Mouse (Mus musculus): ENCODE data around the gene Ptk6. TPM values are rescaled to one million over a fixed set of nuclear protein-coding genes. Genes with fewer than 3 reads are reported as not detected.

Gene Ptk6
- total and polyA plus RNA-seq, 3 experiments = 0.05 to 0.17 (median 0.09) TPM

- no peak for DNase-seq (ENCODE audit: extremely low read depth)
- no peak overlapping the region for H3K4me3 ChIP-seq (replicated peaks in 1 of 3; ENCODE audit: low read depth in 2 of 3, low read length in 2 of 3, poor library complexity in 1 of 3)
- no peaks in the 10 kb centered on the region for H3K9me3 ChIP-seq (replicated peaks; ENCODE audit: low read length)
- no peaks in the 10 kb centered on the region for H3K79me2 ChIP-seq (replicated peaks; ENCODE audit: control insufficient read depth, extremely low read depth, insufficient read depth, poor library complexity, severe bottlenecking)
- H3K4me1 ChIP-seq (ENCODE audit: control insufficient read depth in 1 of 2, insufficient read depth in 2 of 2) = peaks cover 2 to 9% of the 10 kb centered on the region in 2 experiments; a peak in 3 of 4 replicates
- dilution Hi-C loops (cut with MboI; ENCODE audit: extremely low pct_ligation_motif_present, extremely low pct_unique_long_range_greater_than_20kb, low sequenced_read_pairs) = no loop called here
- no peak overlapping the region for H3K4me2 ChIP-seq (ENCODE audit: insufficient read depth, low read depth, poor library complexity, severe bottlenecking)
- in situ Hi-C loops (cut with MboI; ENCODE audit: low pct_ligation_motif_present, low pct_unique_long_range_greater_than_20kb, low sequenced_read_pairs) = no loop called here
- H3K27me3 ChIP-seq (replicated peaks) = peaks cover 79% of the 10 kb centered on the region
- no peaks in the 10 kb centered on the region for H3K36me3 ChIP-seq (replicated peaks in 1 of 2; ENCODE audit: control insufficient read depth in 1 of 2, insufficient read depth in 1 of 2, low read length in 1 of 2)
- no peak overlapping the region for H3K9ac ChIP-seq (ENCODE audit: insufficient read depth, low read depth)
- H3K27ac ChIP-seq (ENCODE audit: insufficient read depth, low read depth) = no peak overlapping the region
- TF ChIP-seq CHD2 (IDR thresholded peaks at IDR 0.05; ENCODE audit: low read length) (no peak), E2F4 (IDR thresholded peaks at IDR 0.05; ENCODE audit: insufficient replicate concordance, low read depth, low read length) (no peak), MAX (IDR thresholded peaks at IDR 0.05; ENCODE audit: low read length) (no peak), MAZ (IDR thresholded peaks at IDR 0.05; ENCODE audit: low read depth, low read length) (no peak), POLR2AphosphoS2 (IDR thresholded peaks at IDR 0.05; ENCODE audit: low read depth, low read length) (no peak), GABPA (IDR thresholded peaks at IDR 0.05; ENCODE audit: insufficient replicate concordance, low read depth, low read length) (no peak), UBTF (IDR thresholded peaks at IDR 0.05; ENCODE audit: low read depth, low read length) (no peak), MYC (IDR thresholded peaks at IDR 0.05; ENCODE audit: low read depth, low read length) (no peak), IRF4 (IDR thresholded peaks at IDR 0.05; ENCODE audit: low read depth, low read length) (no peak), MXI1 (IDR thresholded peaks at IDR 0.05; ENCODE audit: low read depth, low read length) (no peak), ZC3H11A (IDR thresholded peaks at IDR 0.05; ENCODE audit: low read depth, low read length) (no peak), RCOR1 (conservative IDR thresholded peaks at IDR 0.05; ENCODE audit: low read depth, low read length) (no peak), EP300 (IDR thresholded peaks at IDR 0.05; ENCODE audit: low read length) (no peak), JUND (conservative IDR thresholded peaks at IDR 0.05; ENCODE audit: low read depth, low read length) (no peak), BHLHE40 (IDR thresholded peaks at IDR 0.05; ENCODE audit: low read depth, low read length) (no peak), ZMIZ1 (IDR thresholded peaks at IDR 0.05; ENCODE audit: low read depth, low read length) (no peak), NRF1 (IDR thresholded peaks at IDR 0.05; ENCODE audit: low read depth, low read length) (no peak), KAT2A (IDR thresholded peaks at IDR 0.05; ENCODE audit: insufficient replicate concordance, low read length) (no peak), ZKSCAN1 (IDR thresholded peaks at IDR 0.05; ENCODE audit: borderline replicate concordance, low read depth, low read length) (no peak)
Measured at GRCm38 (mm10) chr2:181152701-181153100, 49.9 kb downstream of the Ptk6 start.

GRCm38 (mm10) chr2:181150281-181150680 is 52.3 kb downstream of the Ptk6 start:
- peaks cover 2 to 9% of the 10 kb centered on the region in 2 experiments; a peak in 3 of 4 replicates for H3K4me1 ChIP-seq (ENCODE audit: control insufficient read depth in 1 of 2, insufficient read depth in 2 of 2)
- TF ChIP-seq MXI1 (IDR thresholded peaks at IDR 0.05; ENCODE audit: low read depth, low read length) (no peak), MAFK (IDR thresholded peaks at IDR 0.05; ENCODE audit: insufficient replicate concordance, low read length) (no peak), BHLHE40 (IDR thresholded peaks at IDR 0.05; ENCODE audit: low read depth, low read length) (no peak), ZKSCAN1 (IDR thresholded peaks at IDR 0.05; ENCODE audit: borderline replicate concordance, low read depth, low read length) (no peak), JUND (conservative IDR thresholded peaks at IDR 0.05; ENCODE audit: low read depth, low read length) (no peak), SIN3A (IDR thresholded peaks at IDR 0.05; ENCODE audit: low read length) (no peak), UBTF (IDR thresholded peaks at IDR 0.05; ENCODE audit: low read depth, low read length) (no peak), GABPA (IDR thresholded peaks at IDR 0.05; ENCODE audit: insufficient replicate concordance, low read depth, low read length) (no peak), SMC3 (IDR thresholded peaks at IDR 0.05; ENCODE audit: low read depth, low read length) (no peak), NELFE (IDR thresholded peaks at IDR 0.05; ENCODE audit: low read depth, low read length) (no peak), KAT2A (IDR thresholded peaks at IDR 0.05; ENCODE audit: insufficient replicate concordance, low read length) (no peak), RCOR1 (conservative IDR thresholded peaks at IDR 0.05; ENCODE audit: low read depth, low read length) (no peak), ZC3H11A (IDR thresholded peaks at IDR 0.05; ENCODE audit: low read depth, low read length) (no peak), MAZ (IDR thresholded peaks at IDR 0.05; ENCODE audit: low read depth, low read length) (no peak), ETS1 (conservative IDR thresholded peaks at IDR 0.05; ENCODE audit: low read depth, low read length) (no peak), ELF1 (IDR thresholded peaks at IDR 0.05; ENCODE audit: low read depth, low read length) (no peak), EP300 (IDR thresholded peaks at IDR 0.05; ENCODE audit: low read length) (no peak), CHD2 (IDR thresholded peaks at IDR 0.05; ENCODE audit: low read length) (no peak)
- H3K79me2 ChIP-seq (replicated peaks; ENCODE audit: control insufficient read depth, extremely low read depth, insufficient read depth, poor library complexity, severe bottlenecking) = no peaks in the 10 kb centered on the region
- H3K27me3 ChIP-seq (replicated peaks) = peaks cover 92% of the 10 kb centered on the region
- no peaks in the 10 kb centered on the region for H3K9me3 ChIP-seq (replicated peaks; ENCODE audit: low read length)
- H3K9ac ChIP-seq (ENCODE audit: insufficient read depth, low read depth) = no peak overlapping the region
- no peaks in the 10 kb centered on the region for H3K36me3 ChIP-seq (replicated peaks in 1 of 2; ENCODE audit: control insufficient read depth in 1 of 2, insufficient read depth in 1 of 2, low read length in 1 of 2)
- no peak overlapping the region for H3K4me3 ChIP-seq (replicated peaks in 1 of 3; ENCODE audit: low read depth in 2 of 3, low read length in 2 of 3, poor library complexity in 1 of 3)
- H3K27ac ChIP-seq (ENCODE audit: insufficient read depth, low read depth) = no peak overlapping the region
- no peak overlapping the region for H3K4me2 ChIP-seq (ENCODE audit: insufficient read depth, low read depth, poor library complexity, severe bottlenecking)
- DNase-seq (ENCODE audit: extremely low read depth) = no peak
- in situ Hi-C loops (cut with MboI; ENCODE audit: low pct_ligation_motif_present, low pct_unique_long_range_greater_than_20kb, low sequenced_read_pairs) (no loop called here), dilution Hi-C loops (cut with MboI; ENCODE audit: extremely low pct_ligation_motif_present, extremely low pct_unique_long_range_greater_than_20kb, low sequenced_read_pairs) (no loop called here)

Data from CH12.LX (cell line).